In the genomic region with DNA sequence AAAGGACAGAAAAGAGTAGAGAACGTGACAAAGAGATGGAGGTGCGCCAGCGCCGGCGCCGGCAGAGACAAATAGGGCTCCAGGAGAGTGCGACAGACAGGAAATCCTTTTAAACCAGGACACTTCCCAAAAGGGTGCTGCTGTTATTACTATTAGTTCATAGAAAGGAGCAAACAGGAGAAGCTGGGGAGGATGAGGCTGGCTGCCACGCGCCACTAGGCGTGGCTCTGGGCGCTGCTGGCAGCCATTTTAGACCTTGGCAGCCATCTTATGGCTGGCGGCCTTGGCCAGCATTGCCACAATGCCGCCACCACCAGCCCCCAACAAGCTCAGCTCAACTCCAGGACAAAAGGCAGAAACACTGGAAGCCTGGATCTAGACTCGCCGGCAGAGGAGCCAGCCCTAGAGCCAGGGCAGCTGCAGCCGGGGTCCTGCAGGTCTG, we compare ENCODE assay signal across 8 mouse cellular contexts. TPM values are rescaled to one million over a fixed set of nuclear protein-coding genes. Genes with fewer than 3 reads are reported as not detected.
DNase-seq lines count a peak whose midpoint lies in the region; ATAC-seq lines count a peak whose summit lies in the region.

No protein-coding gene starts in this region.

- 0 out of 2 replicates have a peak overlapping the region, but pooled peaks have one; percentile 3 for H3K4me3 ChIP-seq in heart, embryonic 11.5 days (ENCODE audit: low read depth, low read length)
- no peak overlapping the region for H3K4me3 ChIP-seq in neural tube, embryonic 15.5 days (replicated peaks)

- peak; percentile 98 for DNase-seq in heart, adult 11 months
- DNase-seq in heart, adult 8-10 months (ENCODE audit: low spot score) = no peak
- DNase-seq in cerebellum, adult 18-20 months = peak; percentile 64 to 77
- DNase-seq in liver = peak; percentile 45
- DNase-seq in ovary, adult 18-20 months (ENCODE audit: low spot score) = no peak
- no peak for DNase-seq in left cerebral cortex, postnatal 36 days (ENCODE audit: low spot score in 2 of 2)

- no peaks in the 10 kb centered on the region for H3K36me3 ChIP-seq in heart, embryonic 11.5 days (ENCODE audit: control insufficient read depth, insufficient read depth, low read length)
- no peaks in the 10 kb centered on the region for H3K36me3 ChIP-seq in neural tube, embryonic 15.5 days

- 72% methylated on average over 16 of the region's 16 CpGs for WGBS in heart, embryonic 11.5 days (ENCODE audit: insufficient replicate concordance)
- WGBS in neural tube, embryonic 15.5 days = 81% methylated on average over 16 of the region's 16 CpGs

- no peaks in the 10 kb centered on the region for H3K9me3 ChIP-seq in heart, embryonic 11.5 days (replicated peaks; ENCODE audit: control insufficient read depth, low read length)
- H3K9me3 ChIP-seq in neural tube, embryonic 15.5 days (replicated peaks) = no peaks in the 10 kb centered on the region

- peak overlapping the region; percentile 94 for H3K27ac ChIP-seq in heart, embryonic 11.5 days (ENCODE audit: low read depth, low read length)
- H3K27ac ChIP-seq in neural tube, embryonic 15.5 days (replicated peaks) = peak overlapping the region; percentile 80

- no peak for ATAC-seq in heart, embryonic 11.5 days (replicated peaks; ENCODE audit: insufficient number of reproducible peaks, low FRiP score, low TSS enrichment)
- no peak for ATAC-seq in neural tube, embryonic 15.5 days (ENCODE audit: low FRiP score)

- peaks cover 3% of the 10 kb centered on the region for H3K27me3 ChIP-seq in heart, embryonic 11.5 days (ENCODE audit: control insufficient read depth, insufficient read depth, low read length)
- peaks cover 4% of the 10 kb centered on the region for H3K27me3 ChIP-seq in neural tube, embryonic 15.5 days (replicated peaks)

- H3K4me1 ChIP-seq in heart, embryonic 11.5 days (ENCODE audit: control insufficient read depth, insufficient read depth, low read length) = peaks cover 76% of the 10 kb centered on the region
- peaks cover 83% of the 10 kb centered on the region for H3K4me1 ChIP-seq in neural tube, embryonic 15.5 days

- intact Hi-C loops in left cerebral cortex, postnatal 36 days (cut with DNase I) = no loop called here

- H3K4me2 ChIP-seq in heart, embryonic 11.5 days = peak overlapping the region; percentile 38
- no peak overlapping the region for H3K4me2 ChIP-seq in neural tube, embryonic 15.5 days

- H3K9ac ChIP-seq in heart, embryonic 11.5 days (ENCODE audit: low read depth, low read length) = peak overlapping the region; percentile 48; the same call in 1 of the 2 replicates
- H3K9ac ChIP-seq in neural tube, embryonic 15.5 days (replicated peaks) = no peak overlapping the region

RNA-seq across cellular contexts. Expression of a gene that starts 7.1 kb away (rescaled TPM):
- total RNA-seq in heart, adult 8-10 months (2022) = under 1 TPM in 1 of 4 experiments, not detected in 3; 0.66 TPM
- polyA plus RNA-seq in heart, embryonic 11.5 days (2014; fragmentation: Nextera tagmentation; extraction: Ambion mirVana) = 3.4 and 5.4 TPM in 2 replicates
- 1.4 and 1.8 TPM in 2 replicates for polyA plus RNA-seq in neural tube, embryonic 15.5 days (2015; fragmentation: Nextera tagmentation; extraction: Ambion mirVana)
- not detected for total RNA-seq in left cerebral cortex, postnatal 36 days (2021)

RNA-seq across cellular contexts. Expression of a gene that starts 28.7 kb away (rescaled TPM):
- total RNA-seq in heart, adult 8-10 months (2022) = 1 to 10 TPM; 3.5 to 4.8 (median 4.3) TPM
- 19.5 and 22.9 TPM in 2 replicates for polyA plus RNA-seq in heart, embryonic 11.5 days (2014; fragmentation: Nextera tagmentation; extraction: Ambion mirVana)
- 3.1 and 6.1 TPM in 2 replicates for polyA plus RNA-seq in neural tube, embryonic 15.5 days (2015; fragmentation: Nextera tagmentation; extraction: Ambion mirVana)
- 1 to 10 TPM; 2.4 to 3.4 TPM for total RNA-seq in left cerebral cortex, postnatal 36 days (2021)

RNA-seq across cellular contexts. Expression of a gene that starts 42.3 kb away (rescaled TPM):
- total RNA-seq in heart, adult 8-10 months (2022) = 10 to 100 TPM; 26.7 to 36.0 (median 33.4) TPM
- 19.1 and 19.6 TPM in 2 replicates for polyA plus RNA-seq in heart, embryonic 11.5 days (2014; fragmentation: Nextera tagmentation; extraction: Ambion mirVana)
- 12.3 and 14.1 TPM in 2 replicates for polyA plus RNA-seq in neural tube, embryonic 15.5 days (2015; fragmentation: Nextera tagmentation; extraction: Ambion mirVana)
- total RNA-seq in left cerebral cortex, postnatal 36 days (2021) = 10 to 100 TPM; 94.2 to 99.7 TPM

RNA-seq across cellular contexts. Expression of a gene that starts 43.8 kb away (rescaled TPM):
- total RNA-seq in heart, adult 8-10 months (2022) = 10 to 100 TPM; 30.9 to 41.7 (median 38.5) TPM
- polyA plus RNA-seq in heart, embryonic 11.5 days (2014; fragmentation: Nextera tagmentation; extraction: Ambion mirVana) = 49.7 and 51.6 TPM in 2 replicates
- polyA plus RNA-seq in neural tube, embryonic 15.5 days (2015; fragmentation: Nextera tagmentation; extraction: Ambion mirVana) = 66.7 and 75.1 TPM in 2 replicates
- 100 to 1,000 TPM in 1 of 2 experiments, 10 to 100 TPM in 1; 84.5 to 124 TPM for total RNA-seq in left cerebral cortex, postnatal 36 days (2021)

Comparison
In these comparisons a context has a peak if more than half of its experiments do, and no peak if none do; other contexts are left out.
1. DNase-seq: peak in heart, adult 11 months (single experiment), cerebellum, adult 18-20 months (2 of 2) and liver (single experiment); none in heart, adult 8-10 months (single experiment), ovary, adult 18-20 months (single experiment) and left cerebral cortex, postnatal 36 days (0 of 2).